Mouse (Mus musculus) thymus, adult 2 months (tissue): ENCODE data around the gene Set. TPM values are rescaled to one million over a fixed set of nuclear protein-coding genes. Genes with fewer than 3 reads are reported as not detected.
"Not testable (repeated sequence)": the region's sequence is repeated elsewhere in the genome, so short reads cannot be mapped to it uniquely, and the experiment has no call there.

ENCODE experiments used
- DNase-seq: peaks from one replicate; pipeline ENCODE4 v3.0.0; 2021
- H3K27ac ChIP-seq: fragments of 200-500 bp; 2 replicates; pipeline ENCODE4 v1.5.1; 2012; ENCODE audit warnings: low read length, control low read depth; ENCODE audit not compliant: control insufficient read depth, insufficient read depth
- H3K27me3 ChIP-seq: fragments of 200-500 bp; 2 replicates; pipeline ENCODE4 v1.6.1; 2012; ENCODE audit warnings: mild to moderate bottlenecking, low read length, moderate library complexity, mixed read lengths; ENCODE audit not compliant: control insufficient read depth, insufficient read depth
- H3K36me3 ChIP-seq: fragments of 200-500 bp; 2 replicates; pipeline ENCODE4 v1.6.1; 2012; ENCODE audit warnings: mild to moderate bottlenecking, low read length, moderate library complexity; ENCODE audit not compliant: control insufficient read depth, insufficient read depth
- H3K4me1 ChIP-seq: fragments of 200-500 bp; replicated peaks from 2 replicates; pipeline ENCODE4 v1.6.1; 2012; ENCODE audit warnings: low read length; ENCODE audit not compliant: control insufficient read depth, insufficient read depth
- H3K4me3 ChIP-seq: fragments of 200-500 bp; 2 replicates; pipeline ENCODE4 v1.5.1; 2012; ENCODE audit warnings: mild to moderate bottlenecking, low read length, control low read depth, moderate library complexity; ENCODE audit not compliant: control insufficient read depth, insufficient read depth
- CTCF ChIP-seq: fragments of 200-500 bp; IDR thresholded peaks from 2 replicates; pipeline ENCODE4 v1.5.1; 2012; ENCODE audit warnings: mild to moderate bottlenecking, control low read depth, low read length, moderate library complexity, borderline replicate concordance; ENCODE audit not compliant: control insufficient read depth, poor library complexity, insufficient read depth; ENCODE audit errors: extremely low read depth
- POLR2A ChIP-seq: fragments of 200-500 bp; IDR thresholded peaks from 2 replicates; pipeline ENCODE4 v1.6.1; 2012; ENCODE audit warnings: mild to moderate bottlenecking, low read length, control low read depth, moderate library complexity; ENCODE audit not compliant: control insufficient read depth, poor library complexity, insufficient read depth; ENCODE audit errors: extremely low read depth
- WGBS: fragments of 180-500 bp; shearing (Covaris S2); methylation state at CpG from one replicate; pipeline ENCODE4 v1.1.7; 2018; 5-methylcytosine and 5-hydroxymethylcytosine counted together
- polyA plus RNA-seq: library from polyadenylated mRNA; depleted of rRNA; stranded (reverse); fragments of >200 nt; gene quantifications from 2 replicates; pipeline ENCODE4 v1.2.3, GENCODE M21; 2012

Gene Set
- polyA plus RNA-seq, 1 experiment: 71.7 TPM

DNA sequence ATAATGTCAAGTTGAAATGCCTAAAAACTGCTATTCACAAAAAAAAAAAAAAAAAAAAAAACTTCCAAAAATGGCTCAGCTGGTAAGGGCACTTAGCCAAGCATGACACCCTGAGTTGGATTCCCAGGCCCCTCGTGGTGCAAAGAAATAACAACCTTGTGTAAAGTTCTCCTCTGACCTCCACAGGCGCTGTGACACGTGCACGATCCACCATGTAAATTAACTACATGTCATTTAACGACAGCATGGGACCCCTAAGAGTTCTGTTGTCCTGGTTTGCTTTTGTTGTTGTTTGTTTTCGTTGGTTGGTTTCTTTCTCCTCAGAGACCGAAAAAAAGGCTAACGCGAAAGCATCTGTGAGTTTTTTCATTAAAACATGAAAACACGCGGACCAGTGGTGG lies 9.1 kb upstream of the Set start:
- 26% methylated on average over 11 of the region's 11 CpGs for WGBS
- Histone ChIP-seq H3K4me1 (0 out of 2 replicates have a peak, but pooled peaks cover 5% of the 10 kb centered on the region), H3K4me3 (peak overlapping the region; percentile 54), H3K27ac (no peak overlapping the region), H3K36me3 (no peaks in the 10 kb centered on the region), H3K27me3 (no peaks in the 10 kb centered on the region)
- TF ChIP-seq POLR2A (no peak), CTCF (no peak)
- no peak for DNase-seq

DNA sequence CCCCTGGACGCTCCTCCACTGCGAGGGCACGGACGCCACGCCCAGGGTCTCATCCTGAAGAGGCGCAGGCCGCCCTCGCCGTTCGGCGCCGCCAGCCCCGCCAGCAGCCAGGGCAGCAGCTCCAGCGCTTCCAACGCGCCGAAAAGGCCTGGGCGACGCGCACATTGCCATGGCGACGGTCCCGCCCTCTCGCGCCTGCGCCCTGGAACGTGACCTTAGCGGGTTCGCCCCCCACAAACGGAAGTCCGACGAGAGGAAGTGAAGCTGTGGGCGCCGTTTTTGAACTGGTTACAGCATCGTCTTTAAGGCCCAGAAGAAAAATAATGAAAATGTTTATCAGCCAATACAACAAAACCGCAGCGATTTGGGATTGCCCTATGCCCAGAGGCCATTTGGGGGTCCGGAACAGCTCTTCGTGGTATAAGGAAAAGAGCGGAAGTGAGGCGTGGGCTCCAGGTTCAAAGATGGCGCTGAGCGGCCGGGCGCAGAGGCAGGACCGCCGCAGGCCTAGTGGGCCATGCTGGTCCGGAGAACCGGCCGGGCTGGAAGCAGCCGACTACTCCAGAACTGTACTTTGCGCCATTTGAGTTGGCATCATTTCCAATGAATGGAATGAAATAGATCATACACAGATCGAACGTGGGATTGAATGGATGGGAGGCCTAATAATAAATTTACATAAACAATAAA lies 8.3 kb upstream of the Set start, which contains the start of gene Wdr34:
Gene Wdr34, minus strand, starts transcription at position 183 of the 690 bp plus-strand sequence.
- peak; percentile 98 for DNase-seq
- Histone ChIP-seq H3K27me3 (no peaks in the 10 kb centered on the region), H3K4me1 (0 out of 2 replicates have a peak, but pooled peaks cover 5% of the 10 kb centered on the region), H3K27ac (peak within 1 kb of the TSS; percentile 74; the same call in 1 of the 2 replicates), H3K4me3 (peak within 1 kb of the TSS; percentile 54), H3K36me3 (no peaks in the 10 kb centered on the region)
- WGBS: 1% methylated on average over 54 of the region's 54 CpGs
- TF ChIP-seq POLR2A: no peak
- TF ChIP-seq CTCF: no peak

DNA sequence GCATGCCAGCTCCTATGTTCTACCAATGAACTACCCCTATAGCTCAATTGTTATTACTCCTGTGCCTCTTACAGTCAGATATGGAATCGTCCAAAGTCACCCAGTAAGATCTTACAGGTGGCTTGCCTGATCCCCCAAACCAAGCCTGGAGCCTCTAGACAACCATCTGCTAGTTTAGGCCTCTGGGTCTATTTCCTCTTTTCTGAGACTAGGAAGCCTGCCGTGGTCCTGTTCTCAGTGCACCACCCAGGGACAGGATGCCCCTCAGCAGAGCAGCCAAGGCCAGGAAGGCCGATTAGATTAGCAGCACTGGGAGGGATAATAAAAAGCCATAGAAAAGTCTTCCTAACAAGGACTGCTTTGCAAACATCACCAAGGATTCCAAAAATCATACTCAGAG lies 7.3 kb upstream of the Set start:
- Histone ChIP-seq H3K4me1 (0 out of 2 replicates have a peak, but pooled peaks cover 5% of the 10 kb centered on the region), H3K27ac (no peak overlapping the region), H3K27me3 (no peaks in the 10 kb centered on the region), H3K36me3 (no peaks in the 10 kb centered on the region), H3K4me3 (no peak overlapping the region)
- DNase-seq: no peak
- 31% methylated on average over 3 of the region's 3 CpGs for WGBS
- TF ChIP-seq CTCF: no peak
- TF ChIP-seq POLR2A: no peak

DNA sequence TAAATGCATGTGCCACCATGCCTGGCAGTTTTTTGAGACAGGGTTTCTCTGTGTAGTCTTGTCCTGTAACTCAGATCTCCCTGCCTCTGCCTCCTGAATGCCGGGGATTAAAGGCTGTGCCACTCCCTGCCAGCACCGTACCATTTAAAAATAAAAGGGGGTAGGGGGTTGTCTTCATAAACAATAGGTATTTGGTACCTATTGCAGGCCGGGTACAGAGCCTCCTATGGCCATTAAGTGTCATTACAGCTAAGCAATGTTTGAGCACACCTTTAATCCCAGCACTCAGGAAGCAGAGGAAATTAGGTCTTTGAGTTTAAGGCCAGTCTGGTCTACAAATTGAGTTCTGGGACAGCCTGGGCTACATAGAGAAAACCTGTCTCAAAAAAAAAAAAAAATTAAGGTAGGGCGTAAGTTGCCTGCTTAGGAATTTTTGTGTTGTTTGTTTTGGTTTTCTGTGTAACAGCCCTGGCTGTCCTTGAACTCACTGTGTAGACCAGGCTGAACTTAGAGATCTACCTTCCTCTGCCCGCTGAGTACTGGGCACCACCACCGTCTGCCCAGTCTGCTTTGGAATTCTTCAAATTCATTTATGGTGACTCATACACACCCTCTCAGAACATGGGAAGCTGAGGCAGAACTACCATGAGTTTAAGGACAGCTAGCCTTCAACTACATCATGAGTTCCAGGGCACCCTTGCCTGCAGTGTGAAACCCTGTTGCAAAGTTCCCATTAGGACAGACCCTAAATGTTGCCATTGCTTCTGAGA lies 5.0 kb upstream of the Set start:
- WGBS: 51% methylated on average over 6 of the region's 6 CpGs

DNA sequence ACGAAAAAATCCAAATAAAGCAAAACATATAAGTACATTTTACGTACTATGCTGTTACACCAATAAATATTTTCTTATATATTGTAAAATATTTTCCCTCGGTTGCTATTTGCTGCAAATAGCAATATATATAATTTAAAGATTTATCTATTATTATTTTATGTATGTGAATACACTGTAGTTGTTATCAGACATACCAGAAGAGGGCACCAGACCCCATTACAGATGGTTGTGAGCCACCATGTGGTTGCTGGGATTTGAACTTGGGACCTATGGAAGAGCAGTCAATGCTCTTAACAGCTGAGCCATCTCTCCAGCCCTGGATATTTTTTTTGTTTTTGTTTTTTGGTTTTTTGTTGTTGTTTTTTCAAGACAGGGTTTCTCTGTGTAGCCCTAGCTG lies 1.9 kb upstream of the Set start:
- not testable (repeated sequence) for H3K4me3 ChIP-seq, H3K27me3 ChIP-seq, H3K27ac ChIP-seq, DNase-seq, H3K4me1 ChIP-seq, H3K36me3 ChIP-seq
- WGBS: 98% methylated on average over 3 of the region's 3 CpGs

More for the DNA sequence above, 5.0 kb upstream of the Set start:
- no peak for DNase-seq
- H3K4me3 ChIP-seq: no peak overlapping the region
- H3K27me3 ChIP-seq: no peaks in the 10 kb centered on the region
- no peak overlapping the region for H3K27ac ChIP-seq
- TF ChIP-seq CTCF: no peak
- no peak for TF ChIP-seq POLR2A
- H3K36me3 ChIP-seq: no peaks in the 10 kb centered on the region
- H3K4me1 ChIP-seq: 0 out of 2 replicates have a peak, but pooled peaks cover 5% of the 10 kb centered on the region

DNA sequence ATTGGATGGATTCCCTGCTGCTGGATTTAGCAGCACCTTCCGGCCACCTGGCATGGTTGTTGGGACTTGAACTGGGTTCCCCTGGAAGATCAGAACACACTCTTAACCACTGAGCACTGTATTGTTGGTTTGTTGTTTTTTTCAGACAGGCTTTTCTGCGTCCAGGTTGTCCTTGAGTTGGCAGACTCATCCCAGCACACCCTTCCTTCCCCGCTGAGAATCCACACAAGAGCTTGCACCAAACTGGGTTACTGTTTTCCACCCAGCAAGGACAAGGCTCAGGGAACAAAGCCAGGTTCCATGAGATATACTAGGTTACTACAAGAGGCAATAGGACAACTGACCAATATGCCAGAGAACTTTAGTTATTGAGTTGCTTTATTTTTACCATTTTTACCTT lies 442 bp upstream of the Set start:
- Histone ChIP-seq H3K36me3 (no peaks in the 10 kb centered on the region), H3K27me3 (no peaks in the 10 kb centered on the region), H3K4me3 (no peak overlapping the region), H3K27ac (no peak overlapping the region), H3K4me1 (peaks cover 6% of the 10 kb centered on the region)
- WGBS: 98% methylated on average over 3 of the region's 3 CpGs
- DNase-seq: no peak
- TF ChIP-seq POLR2A (no peak), CTCF (no peak)

DNA sequence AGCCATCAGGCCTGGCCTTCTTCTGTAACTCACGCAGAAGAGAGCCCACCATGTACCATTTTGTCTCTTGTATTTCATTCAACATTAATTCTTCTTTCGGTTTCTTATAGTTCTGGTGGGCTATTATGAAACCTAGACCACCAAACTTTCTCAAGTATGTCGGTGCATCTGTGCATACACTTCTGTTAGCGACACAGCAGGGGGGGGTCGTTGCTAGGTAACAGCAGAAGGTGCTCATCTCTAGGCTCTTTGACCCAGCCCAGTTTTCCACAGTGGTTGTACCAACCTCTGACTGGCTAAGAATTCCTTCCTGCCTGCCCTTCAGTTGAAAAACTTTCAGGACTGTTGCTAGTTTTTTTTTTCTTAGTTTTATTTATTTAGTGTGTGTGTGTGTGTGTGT lies 1.2 kb downstream of the Set start:
- no peak for DNase-seq
- H3K27ac ChIP-seq: no peak overlapping the region
- TF ChIP-seq POLR2A (no peak), CTCF (no peak)
- H3K36me3 ChIP-seq: no peaks in the 10 kb centered on the region
- H3K27me3 ChIP-seq: no peaks in the 10 kb centered on the region
- WGBS: 90% methylated on average over 5 of the region's 5 CpGs
- H3K4me3 ChIP-seq: no peak overlapping the region
- peaks cover 16% of the 10 kb centered on the region for H3K4me1 ChIP-seq
